Mouse (Mus musculus) hindbrain, embryonic 16.5 days (tissue): ENCODE measurements around the gene Wdr20. TPM values are rescaled to one million over a fixed set of nuclear protein-coding genes. Genes with fewer than 3 reads are reported as not detected.

Experiments
- ATAC-seq: fragments of 200-750 bp; cut with Nextera tagmentation; 2 replicates; pipeline ENCODE4 v1.8.0; 2017; ENCODE audit warnings: moderate TSS enrichment, moderate library complexity
- H3K27ac ChIP-seq: fragments of 300-500 bp; sonication (generic); 2 replicates; pipeline ENCODE4 v1.5.1; 2014; ENCODE audit warnings: low read depth, mild to moderate bottlenecking, control low read depth, low read length, moderate library complexity
- H3K27me3 ChIP-seq: fragments of 300-500 bp; sonication (generic); replicated peaks from 2 replicates; pipeline ENCODE4 v1.6.1; 2014; ENCODE audit warnings: low read length; ENCODE audit not compliant: control insufficient read depth, insufficient read depth
- H3K36me3 ChIP-seq: fragments of 300-500 bp; sonication (generic); 2 replicates; pipeline ENCODE4 v1.6.1; 2014; ENCODE audit warnings: mild to moderate bottlenecking, low read length, moderate library complexity, mixed read lengths; ENCODE audit not compliant: control insufficient read depth, insufficient read depth
- H3K4me1 ChIP-seq: fragments of 300-500 bp; sonication (generic); 2 replicates; pipeline ENCODE4 v1.6.1; 2014; ENCODE audit warnings: low read depth, low read length; ENCODE audit not compliant: control insufficient read depth, insufficient read depth
- H3K4me2 ChIP-seq: fragments of 300-500 bp; sonication (generic); 2 replicates; pipeline ENCODE4 v1.6.1; 2014; ENCODE audit warnings: mild to moderate bottlenecking, low read length, control low read depth, moderate library complexity
- H3K4me3 ChIP-seq: fragments of 300-500 bp; sonication (generic); 2 replicates; pipeline ENCODE4 v1.5.1; 2014; ENCODE audit warnings: mild to moderate bottlenecking, low read length, control low read depth, moderate library complexity
- H3K9ac ChIP-seq: fragments of 300-500 bp; sonication (generic); 2 replicates; pipeline ENCODE4 v1.6.1; 2014; ENCODE audit warnings: low read depth, mild to moderate bottlenecking, control low read depth, low read length, moderate library complexity
- H3K9me3 ChIP-seq: fragments of 300-500 bp; sonication (generic); 2 replicates; pipeline ENCODE4 v1.6.1; 2014; ENCODE audit warnings: mild to moderate bottlenecking, low read length, moderate library complexity; ENCODE audit not compliant: control insufficient read depth
- WGBS: fragments of 180-500 bp; shearing (Covaris S2); extraction: QIAGEN DNeasy Blood & Tissue Kit; methylation state at CpG from one replicate; pipeline ENCODE4 v1.1.7; 2014; 5-methylcytosine and 5-hydroxymethylcytosine counted together
- polyA plus RNA-seq: library from polyadenylated mRNA; unstranded; fragments of >200 nt; fragmentation: Nextera tagmentation; extraction: Ambion mirVana; gene quantifications from 2 replicates; pipeline ENCODE4 v1.2.1, GENCODE M21; 2015

Gene Wdr20
- polyA plus RNA-seq, 1 experiment from 2014 or later: 23.0 TPM

DNA sequence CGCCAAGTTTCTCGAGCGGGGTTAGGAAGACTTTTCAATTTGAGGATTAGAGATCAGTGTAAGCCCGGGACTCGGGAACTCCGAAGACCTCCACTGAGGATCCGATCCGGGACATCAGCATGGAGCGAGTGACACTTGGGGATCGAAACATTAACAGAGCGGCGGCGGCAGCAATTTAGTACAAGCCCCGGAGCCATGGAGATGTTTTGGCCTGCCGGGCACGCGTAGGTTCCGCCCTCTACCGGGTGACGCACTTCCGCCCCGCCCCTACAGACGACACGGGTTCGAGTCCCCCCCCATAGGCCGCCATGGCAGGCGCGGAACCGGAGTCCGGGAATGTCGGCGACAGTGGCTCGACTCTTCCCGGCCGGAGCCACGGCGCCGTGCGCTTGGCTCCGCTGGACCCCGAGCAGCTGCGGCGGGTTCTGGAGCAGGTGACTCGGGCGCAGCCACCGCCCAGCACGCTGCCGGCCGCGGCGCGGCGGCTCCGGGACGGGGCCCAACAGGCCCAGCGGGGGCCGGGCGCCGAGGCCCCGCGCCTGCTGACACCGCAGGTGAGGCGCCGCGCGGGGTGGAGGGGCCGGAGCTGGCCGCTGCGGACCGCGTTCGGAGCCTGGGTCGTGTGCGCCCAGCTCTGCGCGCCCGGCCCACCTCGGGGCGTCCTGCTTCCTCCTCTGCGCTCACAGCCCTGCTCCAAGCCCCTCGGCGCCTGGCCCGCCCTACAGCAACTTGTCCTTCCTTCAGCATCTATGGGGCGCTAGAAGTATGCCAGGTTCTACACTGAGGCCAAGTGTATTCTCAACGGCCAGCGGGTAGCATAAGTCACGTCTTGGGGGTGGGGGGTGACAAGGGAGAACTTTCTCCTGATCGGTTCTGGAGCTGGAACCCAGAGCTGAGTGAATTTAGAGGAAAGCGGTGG lies 112.5 kb downstream of the Wdr20 start, which contains the start of gene Zfp839:
Gene Zfp839 (plus strand): TSS at position 244 of the 919 bp plus-strand sequence.
- ATAC-seq: peak; percentile 90
- H3K9ac ChIP-seq: peak within 1 kb of the TSS; percentile 96
- WGBS: 1% methylated on average over 76 of the region's 89 CpGs
- H3K27me3 ChIP-seq: peaks cover 9% of the 10 kb centered on the region
- H3K9me3 ChIP-seq: no peaks in the 10 kb centered on the region
- peaks cover 12% of the 10 kb centered on the region for H3K4me1 ChIP-seq
- peak within 1 kb of the TSS; percentile 80 for H3K4me3 ChIP-seq
- peak within 1 kb of the TSS; percentile 79 for H3K27ac ChIP-seq
- H3K4me2 ChIP-seq: peak within 1 kb of the TSS; percentile 75
- H3K36me3 ChIP-seq: peaks cover 3% of the 10 kb centered on the region; the same call in 1 of the 2 replicates

DNA sequence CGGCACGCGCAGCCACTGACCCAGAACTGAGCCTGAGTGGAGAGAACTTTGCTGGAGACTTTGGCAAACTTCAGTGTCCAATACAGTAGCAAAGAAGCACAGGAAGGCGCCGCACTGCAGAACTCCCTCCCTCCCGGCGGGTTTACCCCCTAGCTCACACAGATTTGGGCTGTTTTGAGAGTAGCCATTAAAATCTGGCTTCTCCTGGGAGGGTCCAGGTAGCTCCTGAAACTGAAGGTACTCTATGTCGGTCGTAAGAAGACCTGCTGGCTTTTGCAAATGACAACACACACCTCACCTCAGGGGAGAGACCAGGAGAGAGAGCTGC lies 113.1 kb downstream of the Wdr20 start:
- H3K4me3 ChIP-seq: peak overlapping the region; percentile 80
- ATAC-seq: peak; percentile 18
- H3K27ac ChIP-seq: peak overlapping the region; percentile 79
- no peaks in the 10 kb centered on the region for H3K9me3 ChIP-seq
- peaks cover 9% of the 10 kb centered on the region for H3K36me3 ChIP-seq
- WGBS: 25% methylated on average over 9 of the region's 9 CpGs
- H3K4me2 ChIP-seq: peak overlapping the region; percentile 75
- H3K9ac ChIP-seq: peak overlapping the region; percentile 96
- H3K4me1 ChIP-seq: peaks cover 12% of the 10 kb centered on the region
- H3K27me3 ChIP-seq: peaks cover 9% of the 10 kb centered on the region

DNA sequence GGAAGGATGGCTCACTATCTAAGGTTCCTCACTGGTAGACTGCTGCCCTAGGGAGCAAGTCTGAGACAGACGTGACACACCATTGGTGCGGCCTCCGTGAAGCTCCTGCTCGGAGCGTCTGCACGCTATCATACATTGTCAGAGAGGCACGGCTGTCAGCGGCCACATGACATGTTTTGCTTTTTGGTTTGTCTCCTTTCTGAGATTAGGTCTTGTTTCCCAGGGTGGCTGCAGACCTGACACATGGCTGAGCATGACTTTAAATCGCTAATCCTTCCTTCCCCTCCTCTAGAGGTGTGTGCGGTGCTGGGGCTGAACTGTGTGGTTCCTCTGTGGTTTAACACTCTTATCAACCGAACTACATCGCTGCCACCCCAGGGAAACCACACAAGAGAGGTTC lies 113.7 kb downstream of the Wdr20 start:
- H3K4me2 ChIP-seq: peak overlapping the region; percentile 75; the same call in 1 of the 2 replicates
- no peaks in the 10 kb centered on the region for H3K9me3 ChIP-seq
- H3K36me3 ChIP-seq: peaks cover 10% of the 10 kb centered on the region
- H3K4me3 ChIP-seq: no peak overlapping the region; the same call in 1 of the 2 replicates
- no peak for ATAC-seq
- H3K4me1 ChIP-seq: peaks cover 12% of the 10 kb centered on the region
- 89% methylated on average over 12 of the region's 12 CpGs for WGBS
- no peak overlapping the region for H3K27ac ChIP-seq
- 0 out of 2 replicates have a peak overlapping the region, but pooled peaks have one; percentile 11 for H3K9ac ChIP-seq
- peaks cover 6% of the 10 kb centered on the region for H3K27me3 ChIP-seq

DNA sequence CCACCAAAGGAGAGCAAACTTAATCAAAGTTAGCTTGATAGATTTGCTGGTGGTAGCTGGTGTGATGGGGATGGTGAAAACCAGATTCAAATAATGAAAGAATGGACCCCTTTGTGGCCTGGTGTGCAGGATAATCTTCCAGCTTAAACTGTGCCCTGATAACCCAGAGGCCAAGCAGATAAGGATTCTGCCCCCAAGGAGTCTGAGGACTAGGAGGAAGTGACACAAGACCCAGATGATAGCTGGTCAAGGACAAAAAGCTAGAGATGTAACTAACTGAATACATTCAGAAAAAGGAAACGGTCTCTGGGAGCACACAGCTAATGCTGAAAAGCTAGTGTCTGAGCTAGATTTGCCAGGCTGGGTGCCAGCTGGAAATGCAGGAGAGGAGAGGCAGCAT lies 114.2 kb downstream of the Wdr20 start:
- H3K27ac ChIP-seq: no peak overlapping the region
- H3K36me3 ChIP-seq: peaks cover 10% of the 10 kb centered on the region
- no peak overlapping the region for H3K4me3 ChIP-seq
- no peak overlapping the region for H3K4me2 ChIP-seq
- no peak for ATAC-seq
- peaks cover 12% of the 10 kb centered on the region for H3K4me1 ChIP-seq
- H3K27me3 ChIP-seq: peaks cover 2% of the 10 kb centered on the region; the same call in 1 of the 2 replicates
- 88% methylated on average over 1 of the region's 1 CpGs for WGBS
- no peaks in the 10 kb centered on the region for H3K9me3 ChIP-seq
- H3K9ac ChIP-seq: no peak overlapping the region

Other genes starting within 250 kb of the Wdr20 start
- 85.8 and 91.5 TPM in 2 replicates for gene Dync1h1, start 136.5 kb upstream of the Wdr20 start, polyA plus RNA-seq
- gene 1700001K19Rik, start 55.3 kb upstream of the Wdr20 start, polyA plus RNA-seq: 0.16 and 0.55 TPM in 2 replicates
- 1,477 and 1,618 TPM in 2 replicates for gene Hsp90aa1, start 35.2 kb upstream of the Wdr20 start, polyA plus RNA-seq
- 13.9 and 16.8 TPM in 2 replicates for gene Mok, start 103.0 kb downstream of the Wdr20 start, polyA plus RNA-seq
- gene Zfp839, start 112.3 kb downstream of the Wdr20 start, polyA plus RNA-seq: 3.6 and 3.7 TPM in 2 replicates
- gene Cinp, start 151.2 kb downstream of the Wdr20 start, polyA plus RNA-seq: 80.9 and 98.1 TPM in 2 replicates
- gene Tecpr2, start 151.3 kb downstream of the Wdr20 start, polyA plus RNA-seq: 5.3 and 7.0 TPM in 2 replicates
- gene Ankrd9, start 241.1 kb downstream of the Wdr20 start, polyA plus RNA-seq: 12.2 and 14.2 TPM in 2 replicates